Mouse (Mus musculus) limb, embryonic 11.5 days (tissue): ENCODE measurements around the gene Riiad1. TPM values are rescaled to one million over a fixed set of nuclear protein-coding genes. Genes with fewer than 3 reads are reported as not detected.
A peak's percentile ranks its signal among the peaks of the same experiment; 100 is the strongest.

ENCODE experiments used
- ATAC-seq: fragments of 200-750 bp; cut with Nextera tagmentation; 2 replicates; pipeline ENCODE4 v1.8.0; 2017; ENCODE audit warnings: low read depth; ENCODE audit not compliant: insufficient number of reproducible peaks, low FRiP score, low TSS enrichment
- DNase-seq: peaks from one replicate; pipeline ENCODE4 v3.0.0-alpha.2; 2015; ENCODE audit warnings: low spot score
- H3K27ac ChIP-seq: fragments of 300-500 bp; sonication (generic); replicated peaks from 2 replicates; pipeline ENCODE4 v1.5.1; 2014; ENCODE audit warnings: low read depth, mild to moderate bottlenecking, low read length
- H3K27me3 ChIP-seq: fragments of 300-500 bp; sonication (generic); 2 replicates; pipeline ENCODE4 v1.6.1; 2014; ENCODE audit warnings: mild to moderate bottlenecking, low read length, mixed read lengths; ENCODE audit not compliant: control insufficient read depth, insufficient read depth
- H3K36me3 ChIP-seq: fragments of 300-500 bp; sonication (generic); 2 replicates; pipeline ENCODE4 v1.6.1; 2014; ENCODE audit warnings: mild to moderate bottlenecking, low read length, moderate library complexity, mixed read lengths; ENCODE audit not compliant: control insufficient read depth, insufficient read depth
- H3K4me1 ChIP-seq: fragments of 300-500 bp; sonication (generic); 2 replicates; pipeline ENCODE4 v1.6.1; 2014; ENCODE audit warnings: low read length, mixed read lengths; ENCODE audit not compliant: control insufficient read depth, insufficient read depth
- H3K4me2 ChIP-seq: fragments of 300-500 bp; sonication (generic); 2 replicates; pipeline ENCODE4 v1.6.1; 2014; ENCODE audit warnings: low read depth, mild to moderate bottlenecking, moderate library complexity; ENCODE audit not compliant: severe bottlenecking
- H3K4me3 ChIP-seq: fragments of 300-500 bp; sonication (generic); 2 replicates; pipeline ENCODE4 v1.5.1; 2014; ENCODE audit warnings: low read depth, low read length
- H3K9ac ChIP-seq: fragments of 300-500 bp; sonication (generic); 2 replicates; pipeline ENCODE4 v1.6.1; 2014; ENCODE audit warnings: mild to moderate bottlenecking, low read length
- H3K9me3 ChIP-seq: fragments of 300-500 bp; sonication (generic); 2 replicates; pipeline ENCODE4 v1.6.1; 2016; ENCODE audit warnings: low read length; ENCODE audit not compliant: control insufficient read depth
- WGBS: fragments of 180-500 bp; shearing (Covaris S2); extraction: QIAGEN DNeasy Blood & Tissue Kit; methylation state at CpG from one replicate; pipeline ENCODE4 v1.1.7; 2014; 5-methylcytosine and 5-hydroxymethylcytosine counted together
- polyA plus RNA-seq: library from polyadenylated mRNA; unstranded; fragments of >200 nt; fragmentation: Nextera tagmentation; extraction: Ambion mirVana; gene quantifications from 2 replicates; pipeline ENCODE4 v1.2.1, GENCODE M21; 2014

Gene Riiad1
- polyA plus RNA-seq: 1.0 and 1.6 TPM in 2 replicates

- Histone ChIP-seq H3K27me3 (peaks cover 8% of the 10 kb centered on the region; the same call in 1 of the 2 replicates), H3K4me1 (peaks cover 13% of the 10 kb centered on the region; the same call in 1 of the 2 replicates), H3K4me3 (no peak within 1 kb of the TSS), H3K9ac (no peak within 1 kb of the TSS; the same call in 1 of the 2 replicates), H3K27ac (no peak within 1 kb of the TSS), H3K9me3 (no peaks in the 10 kb centered on the region), H3K4me2 (peak within 1 kb of the TSS; percentile 5; the same call in 1 of the 2 replicates), H3K36me3 (no peaks in the 10 kb centered on the region)
- WGBS: 7% methylated on average over 16 of the region's 16 CpGs
- DNase-seq (no peak), ATAC-seq (no peak)
Observed at GRCm38 (mm10) chr3:94480291-94480884, at the start of gene Riiad1. TSS of gene Riiad1 (minus strand) at chr3:94480341.

DNA sequence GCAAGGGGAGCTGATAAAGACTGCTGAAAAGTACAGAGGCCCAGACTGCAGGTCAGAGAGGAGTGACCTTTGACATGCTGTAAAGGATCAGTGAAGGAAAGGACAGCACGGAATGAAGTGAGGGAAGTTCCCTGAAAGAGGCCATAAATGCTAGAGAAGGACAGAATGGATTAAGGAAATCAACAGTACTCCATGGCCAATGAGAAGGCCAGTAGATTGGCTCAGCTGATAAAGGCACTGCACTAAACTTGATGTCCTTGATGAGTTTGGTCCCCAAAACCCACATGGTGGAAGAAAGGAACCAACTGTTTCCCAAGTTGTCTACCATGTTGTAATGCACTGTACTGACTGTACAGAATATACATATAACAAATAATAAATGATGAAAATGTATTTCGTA, 46.6 kb upstream of the Riiad1 start:
- no peak overlapping the region for H3K9ac ChIP-seq
- ATAC-seq: no peak
- no peak overlapping the region for H3K27ac ChIP-seq
- H3K27me3 ChIP-seq: no peaks in the 10 kb centered on the region
- no peak overlapping the region for H3K4me2 ChIP-seq
- 68% methylated on average over 2 of the region's 2 CpGs for WGBS
- H3K36me3 ChIP-seq: peaks cover 2% of the 10 kb centered on the region; the same call in 1 of the 2 replicates
- DNase-seq: no peak
- H3K4me1 ChIP-seq: no peaks in the 10 kb centered on the region
- no peaks in the 10 kb centered on the region for H3K9me3 ChIP-seq
- H3K4me3 ChIP-seq: no peak overlapping the region

- Histone ChIP-seq H3K4me1 (no peaks in the 10 kb centered on the region), H3K27me3 (no peaks in the 10 kb centered on the region), H3K9ac (no peak overlapping the region), H3K27ac (no peak overlapping the region), H3K9me3 (no peaks in the 10 kb centered on the region), H3K36me3 (peaks cover 2% of the 10 kb centered on the region; the same call in 1 of the 2 replicates), H3K4me2 (no peak overlapping the region), H3K4me3 (no peak overlapping the region)
- DNase-seq (no peak), ATAC-seq (no peak)
- 92% methylated on average over 1 of the region's 1 CpGs for WGBS
Observed at GRCm38 (mm10) chr3:94506664-94507063, 26.5 kb upstream of the Riiad1 start.

DNA sequence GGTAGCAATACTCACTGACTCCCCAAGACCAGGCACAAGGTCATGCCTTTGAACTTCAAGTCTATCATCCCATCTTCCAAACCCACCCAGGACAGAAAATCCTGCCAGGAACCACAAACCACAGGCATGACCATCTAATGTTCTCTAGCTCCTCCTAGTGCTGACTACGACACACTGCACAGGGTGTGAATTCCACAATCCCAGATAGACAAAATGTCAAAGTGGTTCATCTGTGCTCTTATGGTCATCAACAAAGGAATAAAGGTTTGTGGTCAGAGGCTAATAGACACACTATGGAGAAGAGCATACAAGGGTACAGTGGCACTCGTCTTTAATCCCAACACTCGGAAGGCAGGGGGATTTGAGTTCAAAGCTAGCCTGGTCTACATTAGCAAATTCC, 22.1 kb upstream of the Riiad1 start:
- DNase-seq: no peak
- no peak overlapping the region for H3K4me3 ChIP-seq

DNA sequence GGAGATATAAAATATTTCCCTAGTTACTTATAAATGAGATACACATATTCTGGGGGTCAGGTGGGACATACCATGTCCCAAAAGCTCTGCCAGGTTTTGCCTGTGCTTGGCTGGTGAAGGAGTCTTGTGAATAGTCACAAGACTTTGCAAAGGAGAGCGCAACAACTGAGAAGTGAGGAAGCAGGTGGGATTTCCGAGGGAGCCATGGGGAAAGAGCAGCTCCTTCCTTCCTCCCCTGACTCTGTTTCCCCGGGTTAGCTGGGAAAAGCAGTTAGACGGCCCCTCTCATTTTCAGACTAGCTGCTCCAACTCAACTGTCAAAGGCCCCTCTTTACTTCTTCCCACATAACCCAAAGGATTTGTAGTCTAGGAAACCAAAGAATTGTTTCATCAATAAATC, 17.0 kb upstream of the Riiad1 start:
- Histone ChIP-seq H3K4me1 (no peaks in the 10 kb centered on the region), H3K9me3 (no peaks in the 10 kb centered on the region), H3K36me3 (no peaks in the 10 kb centered on the region), H3K4me3 (no peak overlapping the region), H3K4me2 (no peak overlapping the region), H3K27me3 (no peaks in the 10 kb centered on the region), H3K27ac (no peak overlapping the region), H3K9ac (no peak overlapping the region)
- ATAC-seq (no peak), DNase-seq (no peak)
- WGBS: 75% methylated on average over 4 of the region's 4 CpGs

More for the DNA sequence above, 22.1 kb upstream of the Riiad1 start:
- no peak overlapping the region for H3K9ac ChIP-seq
- no peaks in the 10 kb centered on the region for H3K9me3 ChIP-seq
- H3K4me2 ChIP-seq: no peak overlapping the region
- no peak for ATAC-seq
- WGBS: 82% methylated on average over 3 of the region's 3 CpGs
- H3K27ac ChIP-seq: no peak overlapping the region
- no peaks in the 10 kb centered on the region; the same call in 1 of the 2 replicates for H3K36me3 ChIP-seq
- H3K4me1 ChIP-seq: no peaks in the 10 kb centered on the region
- H3K27me3 ChIP-seq: no peaks in the 10 kb centered on the region

- no peak overlapping the region for H3K9ac ChIP-seq
- H3K27ac ChIP-seq: no peak overlapping the region
- H3K27me3 ChIP-seq: no peaks in the 10 kb centered on the region
- DNase-seq: no peak
- no peaks in the 10 kb centered on the region for H3K9me3 ChIP-seq
- 0 out of 2 replicates have a peak, but pooled peaks cover 5% of the 10 kb centered on the region for H3K4me1 ChIP-seq
- no peaks in the 10 kb centered on the region; the same call in 1 of the 2 replicates for H3K36me3 ChIP-seq
- 83% methylated on average over 6 of the region's 6 CpGs for WGBS
- ATAC-seq: no peak
- H3K4me3 ChIP-seq: no peak overlapping the region
- H3K4me2 ChIP-seq: no peak overlapping the region
Observed at GRCm38 (mm10) chr3:94487581-94487980, 7.4 kb upstream of the Riiad1 start.

DNA sequence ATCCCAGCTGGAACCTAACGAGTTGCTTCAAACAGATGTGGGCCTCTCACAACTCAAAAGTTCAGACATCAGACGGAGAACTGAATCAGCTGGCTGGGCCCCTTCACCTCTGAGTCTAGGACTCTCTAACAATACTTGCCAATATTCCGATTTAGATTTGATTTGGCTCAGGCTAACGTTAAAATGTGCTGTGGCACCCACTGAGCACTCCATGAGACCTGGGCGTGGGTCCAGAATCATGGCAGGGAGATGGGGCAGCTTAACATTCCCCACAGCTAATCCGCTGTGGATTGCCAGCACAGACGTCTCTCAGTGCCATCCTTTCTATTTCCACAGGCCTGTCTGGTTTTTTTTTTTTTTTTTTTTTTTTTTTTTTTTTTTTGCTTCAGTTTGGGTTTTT, 5.8 kb upstream of the Riiad1 start:
- WGBS: 71% methylated on average over 7 of the region's 7 CpGs
- H3K36me3 ChIP-seq: no peaks in the 10 kb centered on the region; the same call in 1 of the 2 replicates

DNA sequence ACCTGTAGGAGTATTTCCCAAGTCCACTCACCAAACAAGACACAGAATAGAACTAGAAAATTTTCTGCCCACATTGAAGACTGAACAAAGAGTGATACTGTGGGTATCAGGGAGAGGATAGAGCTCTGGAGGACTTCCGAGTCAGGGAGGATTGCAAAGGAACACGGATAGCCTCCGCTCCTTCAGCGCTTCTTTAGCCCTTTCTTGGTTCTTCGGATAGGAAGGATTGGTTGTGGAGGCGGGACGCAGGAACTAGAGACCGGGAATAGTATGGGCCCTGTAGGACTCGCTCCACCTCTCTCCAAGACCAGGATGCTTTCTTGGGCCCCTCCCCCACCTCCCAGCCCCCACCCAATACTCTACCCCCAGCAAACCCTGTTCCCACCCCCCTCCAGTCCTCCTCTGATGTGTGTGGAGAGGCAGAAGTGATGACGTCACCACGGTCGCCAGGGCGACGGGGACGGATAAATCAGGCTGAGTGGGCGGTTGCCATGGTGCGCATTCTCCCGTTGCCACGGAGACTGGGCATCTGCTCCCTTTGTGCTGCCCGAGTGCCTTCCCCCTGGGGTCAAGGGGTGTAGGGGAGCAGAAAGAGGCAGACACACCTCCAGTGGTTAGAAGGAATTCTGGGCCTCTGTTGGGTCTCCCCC, 3.8 kb upstream of the Riiad1 start:
- Histone ChIP-seq H3K36me3 (no peaks in the 10 kb centered on the region), H3K27me3 (peaks cover 6% of the 10 kb centered on the region; the same call in 1 of the 2 replicates), H3K4me2 (peak overlapping the region; percentile 27; the same call in 1 of the 2 replicates), H3K27ac (no peak overlapping the region), H3K4me1 (peaks cover 9% of the 10 kb centered on the region; the same call in 1 of the 2 replicates), H3K9me3 (no peaks in the 10 kb centered on the region), H3K4me3 (no peak overlapping the region), H3K9ac (no peak overlapping the region)
- ATAC-seq (peak; percentile 69), DNase-seq (peak; percentile 80)
- WGBS: 22% methylated on average over 20 of the region's 20 CpGs

More for the DNA sequence above, 5.8 kb upstream of the Riiad1 start:
- Histone ChIP-seq H3K27me3 (no peaks in the 10 kb centered on the region), H3K4me3 (no peak overlapping the region), H3K27ac (no peak overlapping the region), H3K4me2 (no peak overlapping the region), H3K4me1 (0 out of 2 replicates have a peak, but pooled peaks cover 5% of the 10 kb centered on the region), H3K9ac (no peak overlapping the region), H3K9me3 (no peaks in the 10 kb centered on the region)
- DNase-seq (no peak), ATAC-seq (no peak)
